Mouse (Mus musculus) heart, adult 2 months (tissue): ENCODE data around the gene Fam83d. TPM values are rescaled to one million over a fixed set of nuclear protein-coding genes. Genes with fewer than 3 reads are reported as not detected.

Experiments
- DNase-seq, 2 experiments: peaks; one replicate each; pipeline ENCODE4 v3.0.0; 2021
- H3K27ac ChIP-seq: fragments of 200-600 bp; 2 replicates; pipeline ENCODE4 v1.8.1; 2022
- H3K27me3 ChIP-seq: fragments of 200-500 bp; 2 replicates; pipeline ENCODE4 v1.6.1; 2012; ENCODE audit warnings: mild to moderate bottlenecking, low read length, inconsistent platforms, mixed read lengths; ENCODE audit not compliant: control insufficient read depth, insufficient read depth
- H3K36me3 ChIP-seq: fragments of 200-500 bp; 2 replicates; pipeline ENCODE4 v1.6.1; 2012; ENCODE audit warnings: low read length, inconsistent platforms; ENCODE audit not compliant: control insufficient read depth, insufficient read depth
- H3K4me1 ChIP-seq: fragments of 200-500 bp; 2 replicates; pipeline ENCODE4 v1.6.1; 2011; ENCODE audit warnings: low read length; ENCODE audit not compliant: control insufficient read depth, insufficient read depth
- H3K4me3 ChIP-seq: fragments of 200-600 bp; 2 replicates; pipeline ENCODE4 v1.8.1; 2022
- H3K79me2 ChIP-seq: fragments of 200-500 bp; replicated peaks from 2 replicates; pipeline ENCODE4 v1.6.1; 2012; ENCODE audit warnings: mild to moderate bottlenecking, inconsistent platforms, low read length, moderate library complexity, mixed read lengths; ENCODE audit not compliant: control insufficient read depth, insufficient read depth
- H3K9ac ChIP-seq: fragments of 200-500 bp; 2 replicates; pipeline ENCODE4 v1.6.1; 2012; ENCODE audit warnings: low read depth, mild to moderate bottlenecking, control low read depth, inconsistent platforms, low read length, mixed read lengths
- CTCF ChIP-seq: fragments of 200-600 bp; IDR thresholded peaks from 2 replicates; pipeline ENCODE4 v1.8.1; 2022; ENCODE audit warnings: antibody characterized with exemption, mild to moderate bottlenecking, moderate library complexity
- EP300 ChIP-seq: fragments of 200-500 bp; IDR thresholded peaks from 2 replicates; pipeline ENCODE4 v1.6.1; 2011; ENCODE audit warnings: low read depth, low read length, control low read depth; ENCODE audit not compliant: insufficient read depth
- POLR2A ChIP-seq: fragments of 200-500 bp; IDR thresholded peaks from 2 replicates; pipeline ENCODE4 v1.6.1; 2011; ENCODE audit warnings: mild to moderate bottlenecking, low read depth, low read length, control low read depth; ENCODE audit not compliant: insufficient read depth
- WGBS: fragments of 180-500 bp; shearing (Covaris S2); methylation state at CpG from one replicate; pipeline ENCODE4 v1.1.7; 2018; 5-methylcytosine and 5-hydroxymethylcytosine counted together
- intact Hi-C: fragments of 180-260 bp; cut with DNase I; formaldehyde crosslinking; loops from one replicate; pipeline ENCODE4 v1.15.1; 2025
- polyA plus RNA-seq: library from polyadenylated mRNA; depleted of rRNA; stranded (reverse); fragments of >200 nt; gene quantifications from 2 replicates; pipeline ENCODE4 v1.2.3, GENCODE M21; 2012
- total RNA-seq, 2 experiments: library from RNA; stranded (reverse); gene quantifications; 2 replicates each; pipeline ENCODE4 v1.2.3; 2021

The Fam83d gene
- total and polyA plus RNA-seq, 3 experiments: 0.27 to 0.78 (median 0.59) TPM

- H3K4me3 ChIP-seq: no peak overlapping the region
- H3K36me3 ChIP-seq: no peaks in the 10 kb centered on the region
- no peak for DNase-seq
- H3K79me2 ChIP-seq: no peaks in the 10 kb centered on the region
- TF ChIP-seq EP300: no peak
- no peak for TF ChIP-seq POLR2A
- 94% methylated on average over 9 of the region's 9 CpGs for WGBS
- intact Hi-C loops: loop anchor here (5.0 kb wide), 1 partner anchor 202 kb away; no protein-coding TSS in a partner anchor
- H3K9ac ChIP-seq: no peak overlapping the region
- peaks cover 2% of the 10 kb centered on the region for H3K4me1 ChIP-seq
- H3K27me3 ChIP-seq: no peaks in the 10 kb centered on the region
- no peak overlapping the region for H3K27ac ChIP-seq
Measured at GRCm38 (mm10) chr2:158749366-158749765, 18.5 kb upstream of the Fam83d start.

- no peak overlapping the region for H3K27ac ChIP-seq
- intact Hi-C loops: no loop called here
- DNase-seq: no peak
- H3K9ac ChIP-seq: no peak overlapping the region
- no peaks in the 10 kb centered on the region for H3K27me3 ChIP-seq
- H3K4me1 ChIP-seq: no peaks in the 10 kb centered on the region
- H3K36me3 ChIP-seq: no peaks in the 10 kb centered on the region
- WGBS: 82% methylated on average over 2 of the region's 2 CpGs
- H3K79me2 ChIP-seq: no peaks in the 10 kb centered on the region
- TF ChIP-seq EP300 (no peak), POLR2A (no peak), CTCF (no peak)
- no peak overlapping the region for H3K4me3 ChIP-seq
Measured at GRCm38 (mm10) chr2:158760231-158760630, 7.7 kb upstream of the Fam83d start.

DNA sequence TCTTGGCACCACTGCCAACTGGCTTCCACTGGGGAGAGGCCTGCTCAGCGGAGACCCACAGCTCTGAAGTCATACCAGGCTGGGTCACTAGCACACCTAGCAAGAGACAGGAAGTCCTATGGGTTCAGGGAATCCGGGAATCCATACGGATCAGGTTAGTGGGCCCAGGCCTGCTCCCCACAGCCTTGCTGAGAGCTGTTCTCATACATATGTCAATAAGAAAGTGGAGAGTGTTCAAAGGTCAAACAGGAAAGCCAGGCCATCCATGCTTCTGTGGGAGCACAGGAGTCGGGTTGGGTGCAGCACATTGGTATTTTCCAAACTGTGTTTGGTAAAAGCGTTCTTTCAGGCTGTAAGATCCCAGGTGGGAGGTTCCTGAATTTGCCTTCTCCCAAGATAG lies 5.6 kb upstream of the Fam83d start:
- 87% methylated on average over 5 of the region's 5 CpGs for WGBS
- TF ChIP-seq EP300 (no peak), CTCF (no peak), POLR2A (no peak)
- no peaks in the 10 kb centered on the region for H3K4me1 ChIP-seq
- H3K79me2 ChIP-seq: no peaks in the 10 kb centered on the region
- H3K9ac ChIP-seq: no peak overlapping the region
- H3K4me3 ChIP-seq: no peak overlapping the region
- intact Hi-C loops: no loop called here
- H3K36me3 ChIP-seq: no peaks in the 10 kb centered on the region
- no peaks in the 10 kb centered on the region for H3K27me3 ChIP-seq
- DNase-seq: no peak
- no peak overlapping the region for H3K27ac ChIP-seq

- intact Hi-C loops: loop anchor here (1.0 kb wide), 1 partner anchor 95 kb away; no protein-coding TSS in a partner anchor
- Histone ChIP-seq H3K79me2 (no peaks in the 10 kb centered on the region), H3K4me1 (peaks cover 1% of the 10 kb centered on the region; the same call in 1 of the 2 replicates), H3K4me3 (peak overlapping the region; percentile 69), H3K9ac (peak overlapping the region; percentile 19), H3K27ac (no peak overlapping the region; the same call in 1 of the 2 replicates), H3K36me3 (no peaks in the 10 kb centered on the region), H3K27me3 (no peaks in the 10 kb centered on the region)
- no peak for TF ChIP-seq CTCF
- TF ChIP-seq POLR2A: no peak
- TF ChIP-seq EP300: no peak
- DNase-seq: peak in 1 of 2 experiments; percentile 35
- under 1% methylated on average over 37 of the region's 37 CpGs for WGBS
Measured at GRCm38 (mm10) chr2:158768350-158768749, 457 bp downstream of the Fam83d start.

DNA sequence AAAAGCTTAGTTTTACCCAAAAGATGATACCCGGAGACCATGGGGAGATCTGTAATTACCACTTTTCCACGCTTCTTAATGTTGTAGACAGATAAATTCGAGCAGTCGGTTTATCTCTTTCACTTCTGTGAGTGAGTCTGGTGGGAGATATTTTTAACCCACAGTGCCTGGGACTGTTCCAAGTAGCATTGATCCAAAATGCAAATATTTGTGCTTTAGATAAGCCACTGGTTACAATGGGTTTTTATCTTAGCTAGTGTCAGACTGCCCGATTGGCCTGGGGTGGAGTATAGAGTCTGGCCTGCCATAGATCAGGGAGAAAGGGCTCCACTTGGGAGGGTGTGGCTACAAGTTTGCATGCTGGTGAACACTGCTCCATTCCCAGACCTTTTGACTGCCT lies 878 bp downstream of the Fam83d start:
- 4% methylated on average over 5 of the region's 5 CpGs for WGBS
- Histone ChIP-seq H3K4me3 (peak overlapping the region; percentile 69; the same call in 1 of the 2 replicates), H3K79me2 (no peaks in the 10 kb centered on the region), H3K9ac (no peak overlapping the region), H3K27me3 (no peaks in the 10 kb centered on the region), H3K36me3 (no peaks in the 10 kb centered on the region), H3K27ac (no peak overlapping the region), H3K4me1 (peaks cover 1% of the 10 kb centered on the region; the same call in 1 of the 2 replicates)
- no peak for DNase-seq
- TF ChIP-seq CTCF: no peak
- TF ChIP-seq EP300: no peak
- no peak for TF ChIP-seq POLR2A
- intact Hi-C loops: loop anchor here (1.0 kb wide), 1 partner anchor 95 kb away; no protein-coding TSS in a partner anchor

GRCm38 (mm10) chr2:158770126-158770757 lies 2.3 kb downstream of the Fam83d start:
- no peak overlapping the region for H3K4me3 ChIP-seq

More at GRCm38 (mm10) chr2:158770126-158770757, 2.3 kb downstream of the Fam83d start:
- no peak for TF ChIP-seq CTCF
- no peak for TF ChIP-seq EP300
- no peak for TF ChIP-seq POLR2A
- H3K79me2 ChIP-seq: no peaks in the 10 kb centered on the region
- H3K36me3 ChIP-seq: no peaks in the 10 kb centered on the region
- no peaks in the 10 kb centered on the region for H3K27me3 ChIP-seq
- peaks cover 1% of the 10 kb centered on the region; the same call in 1 of the 2 replicates for H3K4me1 ChIP-seq
- no peak overlapping the region for H3K27ac ChIP-seq
- no peak overlapping the region for H3K9ac ChIP-seq
- intact Hi-C loops: loop anchor here (5.0 kb wide), 1 partner anchor 72 kb away; no protein-coding TSS in a partner anchor
- DNase-seq: no peak
- 36% methylated on average over 13 of the region's 13 CpGs for WGBS
